Mouse (Mus musculus) intestine, embryonic 16.5 days (tissue): ENCODE data around the gene Rtl8a. TPM values are rescaled to one million over a fixed set of nuclear protein-coding genes. Genes with fewer than 3 reads are reported as not detected.
"Not testable (repeated sequence)": the region's sequence is repeated elsewhere in the genome, so short reads cannot be mapped to it uniquely, and the experiment has no call there.

Experiments
- ATAC-seq: fragments of 200-750 bp; cut with Nextera tagmentation; 2 replicates; pipeline ENCODE4 v1.8.0; 2017; ENCODE audit warnings: moderate TSS enrichment, moderate library complexity
- H3K27ac ChIP-seq: fragments of 300-500 bp; sonication (generic); 2 replicates; pipeline ENCODE4 v1.5.1; 2014; ENCODE audit warnings: mild to moderate bottlenecking, low read length
- H3K27me3 ChIP-seq: fragments of 300-500 bp; sonication (generic); replicated peaks from 2 replicates; pipeline ENCODE4 v1.6.1; 2014; ENCODE audit warnings: low read length, control low read depth, mixed read lengths; ENCODE audit not compliant: control insufficient read depth, insufficient read depth
- H3K36me3 ChIP-seq: fragments of 300-500 bp; sonication (generic); 2 replicates; pipeline ENCODE4 v1.6.1; 2014; ENCODE audit warnings: low read length, control low read depth; ENCODE audit not compliant: control insufficient read depth, insufficient read depth
- H3K4me1 ChIP-seq: fragments of 300-500 bp; sonication (generic); 2 replicates; pipeline ENCODE4 v1.6.1; 2014; ENCODE audit warnings: low read length, control low read depth, mixed read lengths; ENCODE audit not compliant: control insufficient read depth, insufficient read depth
- H3K4me2 ChIP-seq: fragments of 300-500 bp; sonication (generic); 2 replicates; pipeline ENCODE4 v1.6.1; 2014; ENCODE audit warnings: low read depth, low read length, control low read depth
- H3K4me3 ChIP-seq: fragments of 300-500 bp; sonication (generic); 2 replicates; pipeline ENCODE4 v1.5.1; 2014; ENCODE audit warnings: mild to moderate bottlenecking, low read length
- H3K9ac ChIP-seq: fragments of 300-500 bp; sonication (generic); 2 replicates; pipeline ENCODE4 v1.6.1; 2014; ENCODE audit warnings: low read depth, low read length
- H3K9me3 ChIP-seq: fragments of 300-500 bp; sonication (generic); 2 replicates; pipeline ENCODE4 v1.6.1; 2016; ENCODE audit warnings: low read length, control low read depth; ENCODE audit not compliant: control insufficient read depth
- WGBS: fragments of 180-500 bp; shearing (Covaris S2); extraction: QIAGEN DNeasy Blood & Tissue Kit; methylation state at CpG from one replicate; pipeline ENCODE4 v1.1.7; 2014; 5-methylcytosine and 5-hydroxymethylcytosine counted together
- polyA plus RNA-seq: library from polyadenylated mRNA; unstranded; fragments of >200 nt; fragmentation: Nextera tagmentation; extraction: Ambion mirVana; gene quantifications from 2 replicates; pipeline ENCODE4 v1.2.1, GENCODE M21; 2015

Gene Rtl8a
- polyA plus RNA-seq, 1 experiment from 2014 or later: 44.8 TPM

GRCm38 (mm10) chrX:53652917-53653316 is 9.4 kb upstream of the Rtl8a start:
- 57% methylated on average over 4 of the region's 4 CpGs for WGBS
- not testable (repeated sequence) for ATAC-seq, H3K4me1 ChIP-seq

GRCm38 (mm10) chrX:53645885-53646284 is 2.4 kb upstream of the Rtl8a start:
- Histone ChIP-seq H3K9me3 (no peaks in the 10 kb centered on the region), H3K27me3 (no peaks in the 10 kb centered on the region), H3K4me2 (no peak overlapping the region), H3K27ac (no peak overlapping the region), H3K4me1 (no peaks in the 10 kb centered on the region), H3K4me3 (no peak overlapping the region), H3K36me3 (no peaks in the 10 kb centered on the region), H3K9ac (no peak overlapping the region)
- no peak for ATAC-seq
- WGBS: 78% methylated on average over 6 of the region's 6 CpGs

More at GRCm38 (mm10) chrX:53652917-53653316, 9.4 kb upstream of the Rtl8a start:
- H3K4me3 ChIP-seq, H3K36me3 ChIP-seq, H3K27me3 ChIP-seq, H3K9me3 ChIP-seq, H3K27ac ChIP-seq, H3K4me2 ChIP-seq, H3K9ac ChIP-seq: not testable (repeated sequence)

- not testable (repeated sequence) for ATAC-seq, H3K36me3 ChIP-seq, H3K4me2 ChIP-seq, H3K27ac ChIP-seq, H3K9me3 ChIP-seq, H3K4me1 ChIP-seq, H3K27me3 ChIP-seq, H3K4me3 ChIP-seq, H3K9ac ChIP-seq
- WGBS: 47% methylated on average over 3 of the region's 4 CpGs
Measured at GRCm38 (mm10) chrX:53642604-53642979, 890 bp downstream of the Rtl8a start.

GRCm38 (mm10) chrX:53638107-53638506 is 5.4 kb downstream of the Rtl8a start:
- H3K9ac ChIP-seq, H3K27me3 ChIP-seq, H3K4me3 ChIP-seq, H3K27ac ChIP-seq, H3K9me3 ChIP-seq, ATAC-seq, H3K4me2 ChIP-seq, H3K4me1 ChIP-seq, H3K36me3 ChIP-seq: not testable (repeated sequence)
- WGBS: 57% methylated on average over 3 of the region's 3 CpGs

GRCm38 (mm10) chrX:53611395-53611794 is 32.1 kb downstream of the Rtl8a start:
- H3K9ac ChIP-seq, H3K27ac ChIP-seq, H3K4me3 ChIP-seq, H3K9me3 ChIP-seq, H3K4me2 ChIP-seq, H3K4me1 ChIP-seq, H3K36me3 ChIP-seq, H3K27me3 ChIP-seq, ATAC-seq: not testable (repeated sequence)

- H3K4me1 ChIP-seq: no peaks in the 10 kb centered on the region
- no peak overlapping the region for H3K4me3 ChIP-seq
- no peaks in the 10 kb centered on the region for H3K9me3 ChIP-seq
- no peak for ATAC-seq
- no peaks in the 10 kb centered on the region for H3K36me3 ChIP-seq
- no peaks in the 10 kb centered on the region for H3K27me3 ChIP-seq
- no peak overlapping the region for H3K4me2 ChIP-seq
- no peak overlapping the region for H3K27ac ChIP-seq
- WGBS: 0% methylated on average over 3 of the region's 3 CpGs
- no peak overlapping the region for H3K9ac ChIP-seq
Measured at GRCm38 (mm10) chrX:53610571-53610970, 32.9 kb downstream of the Rtl8a start.

GRCm38 (mm10) chrX:53608879-53609278 is 34.6 kb downstream of the Rtl8a start, which contains the start of gene Gm14597:
Gene Gm14597 (minus strand): TSS chrX:53608979.
- not testable (repeated sequence) for H3K27ac ChIP-seq, H3K4me1 ChIP-seq, H3K9me3 ChIP-seq, ATAC-seq, H3K27me3 ChIP-seq, H3K36me3 ChIP-seq
- Histone ChIP-seq H3K9ac (peak within 1 kb of the TSS; percentile 55), H3K4me3 (peak within 1 kb of the TSS; percentile 48), H3K4me2 (peak within 1 kb of the TSS; percentile 55)
- 97% methylated on average over 3 of the region's 4 CpGs for WGBS

- 25% methylated on average over 18 of the region's 18 CpGs for whole genome bisulfite sequencing
- H3K4me3 ChIP-seq: peak overlapping the region; percentile 48
Measured at GRCm38 (mm10) chrX:53608122-53608813, 35.2 kb downstream of the Rtl8a start.

GRCm38 (mm10) chrX:53607242-53608121 is 36.0 kb downstream of the Rtl8a start, which contains the start of gene Rtl8c:
Gene Rtl8c (plus strand): TSS chrX:53608032.
- Histone ChIP-seq H3K4me2 (peak within 1 kb of the TSS; percentile 55), H3K9me3 (no peaks in the 10 kb centered on the region), H3K36me3 (no peaks in the 10 kb centered on the region), H3K27ac (no peak within 1 kb of the TSS), H3K27me3 (no peaks in the 10 kb centered on the region), H3K4me1 (no peaks in the 10 kb centered on the region), H3K9ac (peak within 1 kb of the TSS; percentile 55), H3K4me3 (peak within 1 kb of the TSS; percentile 48)
- WGBS: 27% methylated on average over 20 of the region's 20 CpGs
- ATAC-seq: peak; percentile 88

More at GRCm38 (mm10) chrX:53608122-53608813, 35.2 kb downstream of the Rtl8a start:
- peak overlapping the region; percentile 55 for H3K9ac ChIP-seq
- H3K36me3 ChIP-seq: no peaks in the 10 kb centered on the region
- H3K4me1 ChIP-seq: no peaks in the 10 kb centered on the region
- H3K27ac ChIP-seq: no peak overlapping the region
- H3K9me3 ChIP-seq: no peaks in the 10 kb centered on the region
- peak overlapping the region; percentile 55 for H3K4me2 ChIP-seq
- peak; percentile 50 for ATAC-seq
- H3K27me3 ChIP-seq: no peaks in the 10 kb centered on the region
